Mouse (Mus musculus) testis, adult 2 months (tissue): ENCODE results near the gene Tenm4. TPM values are rescaled to one million over a fixed set of nuclear protein-coding genes. Genes with fewer than 3 reads are reported as not detected.

Experiments used
- H3K27ac ChIP-seq: fragments of 200-500 bp; 2 replicates; pipeline ENCODE4 v1.5.1; 2012; ENCODE audit warnings: low read depth, low read length; ENCODE audit not compliant: control insufficient read depth, insufficient read depth
- H3K27me3 ChIP-seq: fragments of 200-500 bp; 2 replicates; pipeline ENCODE4 v1.6.1; 2012; ENCODE audit warnings: mild to moderate bottlenecking, low read length, moderate library complexity; ENCODE audit not compliant: control insufficient read depth, insufficient read depth
- H3K36me3 ChIP-seq: fragments of 200-500 bp; 2 replicates; pipeline ENCODE4 v1.6.1; 2012; ENCODE audit warnings: mild to moderate bottlenecking, low read length; ENCODE audit not compliant: control insufficient read depth, insufficient read depth
- H3K4me1 ChIP-seq: fragments of 200-500 bp; 2 replicates; pipeline ENCODE4 v1.6.1; 2012; ENCODE audit warnings: low read length; ENCODE audit not compliant: control insufficient read depth, insufficient read depth
- H3K4me3 ChIP-seq: fragments of 200-500 bp; 2 replicates; pipeline ENCODE4 v1.5.1; 2012; ENCODE audit warnings: low read depth, mild to moderate bottlenecking, low read length, moderate library complexity, mixed read lengths; ENCODE audit not compliant: control insufficient read depth
- CTCF ChIP-seq: fragments of 200-500 bp; IDR thresholded peaks from 2 replicates; pipeline ENCODE4 v1.5.1; 2012; ENCODE audit warnings: low read depth, mild to moderate bottlenecking, inconsistent platforms, low read length, moderate library complexity; ENCODE audit not compliant: control insufficient read depth, insufficient read depth, insufficient replicate concordance
- POLR2A ChIP-seq: fragments of 200-500 bp; IDR thresholded peaks from 2 replicates; pipeline ENCODE4 v1.6.1; 2012; ENCODE audit warnings: low read depth, mild to moderate bottlenecking, inconsistent platforms, low read length, moderate library complexity; ENCODE audit not compliant: control insufficient read depth
- polyA plus RNA-seq: library from polyadenylated mRNA; depleted of rRNA; stranded (reverse); fragments of >200 nt; gene quantifications from 2 replicates; pipeline ENCODE4 v1.2.3, GENCODE M21; 2012

The Tenm4 gene
- polyA plus RNA-seq, 1 experiment: 2.3 TPM

GRCm38 (mm10) chr7:96680405-96680804 lies 509.4 kb downstream of the Tenm4 start:
- H3K4me3 ChIP-seq: no peak overlapping the region
- no peaks in the 10 kb centered on the region for H3K4me1 ChIP-seq
- no peaks in the 10 kb centered on the region for H3K27me3 ChIP-seq
- TF ChIP-seq POLR2A: no peak
- TF ChIP-seq CTCF: no peak
- no peak overlapping the region for H3K27ac ChIP-seq
- no peaks in the 10 kb centered on the region for H3K36me3 ChIP-seq

GRCm38 (mm10) chr7:96681808-96682207 lies 510.8 kb downstream of the Tenm4 start:
- Histone ChIP-seq H3K27me3 (no peaks in the 10 kb centered on the region), H3K4me1 (no peaks in the 10 kb centered on the region), H3K4me3 (no peak overlapping the region), H3K27ac (no peak overlapping the region), H3K36me3 (no peaks in the 10 kb centered on the region)
- TF ChIP-seq POLR2A: no peak
- TF ChIP-seq CTCF: no peak

GRCm38 (mm10) chr7:96688141-96688540 lies 517.1 kb downstream of the Tenm4 start:
- Histone ChIP-seq H3K27me3 (no peaks in the 10 kb centered on the region), H3K4me3 (no peak overlapping the region), H3K27ac (no peak overlapping the region), H3K36me3 (no peaks in the 10 kb centered on the region), H3K4me1 (no peaks in the 10 kb centered on the region)
- TF ChIP-seq POLR2A (no peak), CTCF (no peak)

GRCm38 (mm10) chr7:96701097-96701845 lies 530.2 kb downstream of the Tenm4 start:
- H3K4me1 ChIP-seq: no peaks in the 10 kb centered on the region
- TF ChIP-seq POLR2A: no peak
- TF ChIP-seq CTCF: no peak
- no peak overlapping the region for H3K4me3 ChIP-seq
- H3K36me3 ChIP-seq: no peaks in the 10 kb centered on the region
- H3K27me3 ChIP-seq: no peaks in the 10 kb centered on the region
- H3K27ac ChIP-seq: no peak overlapping the region

- TF ChIP-seq CTCF: no peak
- Histone ChIP-seq H3K4me1 (no peaks in the 10 kb centered on the region), H3K36me3 (no peaks in the 10 kb centered on the region), H3K4me3 (no peak overlapping the region), H3K27ac (no peak overlapping the region), H3K27me3 (no peaks in the 10 kb centered on the region)
Observed at GRCm38 (mm10) chr7:96703958-96704357, 532.9 kb downstream of the Tenm4 start.

GRCm38 (mm10) chr7:96705307-96706129 lies 534.5 kb downstream of the Tenm4 start:
- Histone ChIP-seq H3K27me3 (no peaks in the 10 kb centered on the region), H3K36me3 (no peaks in the 10 kb centered on the region)
- TF ChIP-seq POLR2A (no peak), CTCF (no peak)

GRCm38 (mm10) chr7:96706531-96706930 lies 535.5 kb downstream of the Tenm4 start:
- Histone ChIP-seq H3K27ac (no peak overlapping the region), H3K27me3 (no peaks in the 10 kb centered on the region), H3K4me3 (no peak overlapping the region), H3K36me3 (no peaks in the 10 kb centered on the region), H3K4me1 (no peaks in the 10 kb centered on the region)
- no peak for TF ChIP-seq CTCF

More at GRCm38 (mm10) chr7:96705307-96706129, 534.5 kb downstream of the Tenm4 start:
- Histone ChIP-seq H3K4me3 (no peak overlapping the region), H3K27ac (no peak overlapping the region), H3K4me1 (no peaks in the 10 kb centered on the region)

- no peak overlapping the region for H3K27ac ChIP-seq
- H3K36me3 ChIP-seq: no peaks in the 10 kb centered on the region
- no peaks in the 10 kb centered on the region for H3K27me3 ChIP-seq
- no peak overlapping the region for H3K4me3 ChIP-seq
- no peaks in the 10 kb centered on the region for H3K4me1 ChIP-seq
- TF ChIP-seq CTCF (no peak), POLR2A (no peak)
Observed at GRCm38 (mm10) chr7:96707112-96707511, 536.1 kb downstream of the Tenm4 start.
